Mouse (Mus musculus) neural tube, embryonic 13.5 days (tissue): ENCODE measurements at regions not wholly inside any gene's neighbourhood (a gene's known extent, or its start where the extent isn't known, plus 50 kb on each side); places are given as distances from the start of the nearest gene placed in this dataset.

Experiments
- ATAC-seq: fragments of 200-750 bp; cut with Nextera tagmentation; 2 replicates; pipeline ENCODE4 v1.8.0; 2017; ENCODE audit warnings: low read depth, mild to moderate bottlenecking, moderate TSS enrichment, moderate library complexity
- H3K27ac ChIP-seq: fragments of 300-500 bp; sonication (generic); replicated peaks from 2 replicates; pipeline ENCODE4 v1.5.1; 2015; ENCODE audit warnings: moderate library complexity, mild to moderate bottlenecking, inconsistent platforms
- H3K27me3 ChIP-seq: fragments of 300-500 bp; sonication (generic); 2 replicates; pipeline ENCODE4 v1.6.1; 2015; ENCODE audit warnings: mild to moderate bottlenecking, inconsistent platforms
- H3K36me3 ChIP-seq: fragments of 300-500 bp; sonication (generic); 2 replicates; pipeline ENCODE4 v1.6.1; 2015; ENCODE audit warnings: mild to moderate bottlenecking, inconsistent platforms
- H3K4me1 ChIP-seq: fragments of 300-500 bp; sonication (generic); replicated peaks from 2 replicates; pipeline ENCODE4 v1.6.1; 2015; ENCODE audit warnings: inconsistent platforms
- H3K4me2 ChIP-seq: fragments of 300-500 bp; sonication (generic); 2 replicates; pipeline ENCODE4 v1.6.1; 2015; ENCODE audit warnings: inconsistent platforms, mild to moderate bottlenecking, moderate library complexity
- H3K4me3 ChIP-seq: fragments of 300-500 bp; sonication (generic); 2 replicates; pipeline ENCODE4 v1.5.1; 2015; ENCODE audit warnings: mild to moderate bottlenecking, inconsistent platforms
- H3K9ac ChIP-seq: fragments of 300-500 bp; sonication (generic); 2 replicates; pipeline ENCODE4 v1.6.1; 2015; ENCODE audit warnings: moderate library complexity, mild to moderate bottlenecking, inconsistent platforms
- H3K9me3 ChIP-seq: fragments of 300-500 bp; sonication (generic); 2 replicates; pipeline ENCODE4 v1.6.1; 2016; ENCODE audit warnings: inconsistent platforms
- WGBS: fragments of 180-500 bp; shearing (Covaris S2); methylation state at CpG from one replicate; pipeline ENCODE4 v1.1.7; 2015; 5-methylcytosine and 5-hydroxymethylcytosine counted together

- H3K4me2 ChIP-seq = peak overlapping the region; percentile 85
- 4% methylated on average over 7 of the region's 7 CpGs for WGBS
- H3K9ac ChIP-seq = peak overlapping the region; percentile 97
- H3K27ac ChIP-seq = peak overlapping the region; percentile 99
- peak overlapping the region; percentile 71 for H3K4me3 ChIP-seq
- no peaks in the 10 kb centered on the region for H3K9me3 ChIP-seq
- no peak for ATAC-seq
- H3K27me3 ChIP-seq = no peaks in the 10 kb centered on the region
- H3K36me3 ChIP-seq = no peaks in the 10 kb centered on the region
- peaks cover 61% of the 10 kb centered on the region for H3K4me1 ChIP-seq
These were observed 131.9 kb upstream of the Ubr2 start for GRCm38 (mm10) chr17:47142276-47142675.

DNA sequence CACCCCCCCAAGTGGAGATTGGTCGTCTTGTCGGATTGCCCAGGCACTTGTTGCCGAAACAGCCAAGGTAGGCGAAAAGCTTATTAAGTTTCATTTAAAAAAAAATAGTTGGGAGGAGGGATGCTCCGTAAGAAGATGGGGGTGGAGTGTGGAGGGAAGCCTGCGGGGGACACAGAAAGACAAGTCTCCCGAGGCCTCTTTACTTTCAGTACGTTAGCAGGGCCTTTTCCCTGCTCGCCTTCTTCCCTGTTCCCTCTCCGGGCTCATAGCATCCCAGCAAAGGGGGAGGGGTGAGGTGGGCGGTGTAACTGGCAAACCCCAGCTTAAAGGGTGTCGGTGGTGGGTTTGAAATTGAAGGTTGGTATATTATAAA, 131.5 kb upstream of the Ubr2 start:
- 0% methylated on average over 12 of the region's 12 CpGs for WGBS
- Histone ChIP-seq H3K27ac (peak overlapping the region; percentile 99), H3K9me3 (no peaks in the 10 kb centered on the region), H3K9ac (peak overlapping the region; percentile 97), H3K27me3 (no peaks in the 10 kb centered on the region), H3K4me3 (peak overlapping the region; percentile 71), H3K4me1 (peaks cover 58% of the 10 kb centered on the region), H3K36me3 (no peaks in the 10 kb centered on the region), H3K4me2 (peak overlapping the region; percentile 85)
- ATAC-seq = no peak

DNA sequence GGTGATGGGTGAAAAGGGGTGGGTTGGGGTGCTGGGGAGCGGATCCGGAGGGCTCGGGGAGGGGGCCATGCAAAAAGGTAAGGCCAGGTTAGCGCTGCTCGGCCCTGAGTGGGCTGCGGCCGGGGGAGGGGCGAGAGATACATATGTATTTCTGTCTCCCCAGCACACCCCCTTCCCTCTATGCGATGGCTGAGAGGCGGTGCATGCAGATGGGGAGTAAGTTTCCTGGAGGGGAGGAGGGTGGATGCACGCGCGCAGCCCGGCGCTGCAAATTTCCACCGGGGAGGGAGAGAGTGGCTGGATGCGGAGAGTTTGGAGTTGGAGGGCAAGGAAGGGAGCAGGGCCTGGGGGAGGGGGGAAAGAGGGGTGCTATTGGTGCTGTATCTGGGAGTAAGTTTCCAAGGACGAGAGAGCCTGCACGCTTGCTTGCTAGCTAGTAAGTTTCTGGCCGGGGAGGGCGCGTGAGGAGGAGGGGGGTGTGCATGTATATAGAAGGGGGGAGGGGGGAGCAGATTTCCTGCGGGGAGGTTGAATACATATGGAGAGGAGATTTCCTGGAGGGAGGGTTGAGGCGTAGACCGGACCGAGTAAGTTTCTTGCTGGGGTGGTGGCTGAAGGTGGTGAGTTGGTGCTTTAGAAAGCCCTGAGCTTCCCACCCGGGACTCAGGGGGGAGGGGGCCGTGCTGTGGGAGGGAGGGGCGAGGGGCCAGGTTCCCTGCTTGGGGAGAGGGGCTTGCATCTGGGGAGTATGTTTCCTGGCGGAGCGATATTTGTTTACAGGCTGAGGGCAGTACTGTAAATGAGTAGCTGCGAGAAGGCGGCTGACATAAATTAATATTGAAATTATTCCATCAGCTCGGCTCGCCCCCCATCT, 130.8 kb upstream of the Ubr2 start:
- Histone ChIP-seq H3K9me3 (no peaks in the 10 kb centered on the region), H3K36me3 (no peaks in the 10 kb centered on the region), H3K4me3 (peak overlapping the region; percentile 71), H3K27ac (peak overlapping the region; percentile 99), H3K9ac (peak overlapping the region; percentile 97), H3K4me2 (peak overlapping the region; percentile 85), H3K4me1 (peaks cover 58% of the 10 kb centered on the region), H3K27me3 (no peaks in the 10 kb centered on the region)
- WGBS = under 1% methylated on average over 35 of the region's 35 CpGs
- ATAC-seq = peak; percentile 57

GRCm38 (mm10) chr17:47140241-47140968, 130.0 kb upstream of the Ubr2 start:
- no peaks in the 10 kb centered on the region for H3K27me3 ChIP-seq
- under 1% methylated on average over 36 of the region's 53 CpGs for WGBS
- H3K9ac ChIP-seq = peak overlapping the region; percentile 97
- peak overlapping the region; percentile 71 for H3K4me3 ChIP-seq
- H3K27ac ChIP-seq = peak overlapping the region; percentile 99
- peaks cover 51% of the 10 kb centered on the region for H3K4me1 ChIP-seq
- peak overlapping the region; percentile 85 for H3K4me2 ChIP-seq
- peak; percentile 72 for ATAC-seq
- no peaks in the 10 kb centered on the region for H3K36me3 ChIP-seq
- H3K9me3 ChIP-seq = no peaks in the 10 kb centered on the region

- Histone ChIP-seq H3K9me3 (no peaks in the 10 kb centered on the region), H3K27ac (peak overlapping the region; percentile 99), H3K36me3 (no peaks in the 10 kb centered on the region), H3K4me3 (peak overlapping the region; percentile 71), H3K4me1 (peaks cover 44% of the 10 kb centered on the region), H3K4me2 (peak overlapping the region; percentile 85), H3K9ac (peak overlapping the region; percentile 97), H3K27me3 (no peaks in the 10 kb centered on the region)
- peak; percentile 95 for ATAC-seq
- under 1% methylated on average over 28 of the region's 34 CpGs for WGBS
These were observed 129.4 kb upstream of the Ubr2 start for GRCm38 (mm10) chr17:47139730-47140231.

GRCm38 (mm10) chr17:47139171-47139617, 128.8 kb upstream of the Ubr2 start:
- Histone ChIP-seq H3K27me3 (no peaks in the 10 kb centered on the region), H3K27ac (peak overlapping the region; percentile 99), H3K9me3 (no peaks in the 10 kb centered on the region), H3K4me3 (peak overlapping the region; percentile 71), H3K36me3 (no peaks in the 10 kb centered on the region), H3K4me1 (peaks cover 38% of the 10 kb centered on the region), H3K9ac (peak overlapping the region; percentile 97), H3K4me2 (peak overlapping the region; percentile 85)
- under 1% methylated on average over 27 of the region's 27 CpGs for WGBS
- no peak; the same call in 1 of the 2 replicates for ATAC-seq

- WGBS = 64% methylated on average over 6 of the region's 6 CpGs
- Histone ChIP-seq H3K4me2 (peak overlapping the region; percentile 85; the same call in 1 of the 2 replicates), H3K27ac (peak overlapping the region; percentile 99; the same call in 1 of the 2 replicates), H3K27me3 (no peaks in the 10 kb centered on the region), H3K36me3 (no peaks in the 10 kb centered on the region), H3K4me3 (peak overlapping the region; percentile 71; the same call in 1 of the 2 replicates), H3K9me3 (no peaks in the 10 kb centered on the region), H3K9ac (no peak overlapping the region), H3K4me1 (peaks cover 28% of the 10 kb centered on the region)
- no peak for ATAC-seq
These were observed 127.8 kb upstream of the Ubr2 start for GRCm38 (mm10) chr17:47138174-47138573.

DNA sequence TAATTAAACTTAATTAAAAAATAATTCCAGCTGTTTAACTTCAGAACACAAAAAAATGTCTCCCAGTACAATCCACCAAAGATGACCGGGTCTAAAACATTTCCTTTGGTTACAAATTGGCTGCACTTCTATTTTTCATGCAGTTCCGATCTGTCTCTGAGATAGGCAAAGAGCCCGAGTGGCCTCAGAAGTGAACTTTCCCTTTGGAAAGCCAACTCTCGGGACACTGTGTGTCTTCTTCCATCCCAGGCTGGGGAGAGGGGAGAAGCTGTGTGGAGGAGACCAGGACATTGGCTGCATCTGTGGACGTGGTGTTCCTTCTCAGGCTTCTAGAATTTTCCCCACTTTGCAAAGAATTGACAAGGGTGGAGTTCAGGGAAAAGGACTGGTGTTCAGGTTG, 125.0 kb upstream of the Ubr2 start:
- Histone ChIP-seq H3K4me2 (no peak overlapping the region), H3K4me3 (no peak overlapping the region), H3K36me3 (no peaks in the 10 kb centered on the region), H3K4me1 (peaks cover 10% of the 10 kb centered on the region; the same call in 1 of the 2 replicates), H3K9me3 (no peaks in the 10 kb centered on the region; the same call in 1 of the 2 replicates), H3K9ac (no peak overlapping the region), H3K27ac (no peak overlapping the region), H3K27me3 (no peaks in the 10 kb centered on the region)
- ATAC-seq = no peak
- WGBS = 87% methylated on average over 5 of the region's 5 CpGs

DNA sequence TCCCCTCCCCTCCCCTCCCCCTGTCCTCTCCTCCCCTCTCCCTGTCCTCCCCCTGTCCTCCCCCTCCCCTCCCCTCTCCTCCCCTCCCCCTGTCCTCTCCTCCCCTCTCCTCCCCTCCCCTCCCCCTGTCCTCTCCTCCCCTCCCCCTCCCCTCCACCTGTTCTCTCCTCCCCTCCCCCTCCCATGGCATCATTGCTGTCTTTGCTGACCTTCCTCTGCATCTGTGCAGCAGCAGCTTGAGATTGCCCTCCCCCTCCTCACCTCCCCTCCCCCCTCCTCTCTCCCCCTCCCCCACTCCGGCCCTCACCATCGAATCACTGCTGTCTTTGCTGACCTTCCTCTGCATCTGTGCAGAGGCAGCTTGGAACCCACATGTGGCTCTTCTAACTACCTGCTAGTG, 123.4 kb upstream of the Ubr2 start:
- Histone ChIP-seq H3K9me3 (no peaks in the 10 kb centered on the region; the same call in 1 of the 2 replicates), H3K36me3 (no peaks in the 10 kb centered on the region), H3K4me2 (no peak overlapping the region), H3K27ac (no peak overlapping the region), H3K4me1 (0 out of 2 replicates have a peak, but pooled peaks cover 3% of the 10 kb centered on the region), H3K9ac (no peak overlapping the region), H3K27me3 (no peaks in the 10 kb centered on the region), H3K4me3 (no peak overlapping the region)
- 53% methylated on average over 2 of the region's 2 CpGs for WGBS
- no peak for ATAC-seq

DNA sequence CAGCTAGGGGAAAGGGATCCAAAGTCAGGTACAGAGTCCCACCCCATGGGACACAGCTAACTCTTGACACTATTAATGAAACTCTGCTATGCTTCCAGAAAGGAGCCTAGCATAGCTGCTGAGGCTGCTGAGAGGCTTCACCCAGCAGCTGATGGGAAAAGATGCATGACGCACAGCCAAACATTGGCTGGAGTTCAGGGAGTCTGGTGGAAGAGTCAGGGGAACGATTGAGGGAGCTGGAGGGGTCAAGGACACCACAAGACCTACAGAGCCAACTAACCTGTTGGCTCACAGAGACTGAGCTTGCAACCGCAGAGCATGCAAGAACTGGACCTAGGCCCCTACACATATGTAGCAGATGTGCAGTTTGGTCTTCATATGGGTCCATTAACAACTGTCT, 117.2 kb upstream of the Ubr2 start:
- Histone ChIP-seq H3K4me2 (no peak overlapping the region), H3K4me3 (no peak overlapping the region), H3K9me3 (no peaks in the 10 kb centered on the region; the same call in 1 of the 2 replicates), H3K4me1 (no peaks in the 10 kb centered on the region), H3K27me3 (no peaks in the 10 kb centered on the region), H3K27ac (no peak overlapping the region), H3K9ac (no peak overlapping the region), H3K36me3 (no peaks in the 10 kb centered on the region)
- no peak for ATAC-seq
- 81% methylated on average over 3 of the region's 3 CpGs for WGBS

DNA sequence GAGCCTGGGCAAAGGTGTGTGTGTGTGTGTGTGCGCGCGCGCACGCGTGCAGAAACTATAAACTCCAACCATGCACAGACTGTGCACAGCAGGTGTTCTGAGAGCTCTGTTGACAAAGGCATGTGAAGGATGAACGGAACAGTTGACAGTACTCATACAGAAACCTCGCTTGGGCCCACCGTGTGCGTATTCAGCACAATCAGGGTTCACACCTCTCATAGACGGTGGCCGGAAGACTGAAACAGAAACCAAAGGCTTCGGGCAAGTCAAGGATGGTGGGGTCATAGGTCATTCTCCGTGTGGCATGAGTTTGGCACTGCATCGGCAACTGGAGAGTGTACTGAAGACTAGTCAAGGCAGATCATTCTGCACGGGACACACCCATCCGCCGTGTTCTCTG, 113.2 kb upstream of the Ubr2 start:
- Histone ChIP-seq H3K4me2 (no peak overlapping the region), H3K4me1 (no peaks in the 10 kb centered on the region), H3K9me3 (no peaks in the 10 kb centered on the region), H3K36me3 (no peaks in the 10 kb centered on the region), H3K27me3 (no peaks in the 10 kb centered on the region), H3K4me3 (no peak overlapping the region), H3K9ac (no peak overlapping the region), H3K27ac (no peak overlapping the region)
- WGBS = 92% methylated on average over 18 of the region's 18 CpGs
- no peak for ATAC-seq

GRCm38 (mm10) chr17:47122221-47122620, 111.9 kb upstream of the Ubr2 start:
- no peak overlapping the region for H3K27ac ChIP-seq
- no peak overlapping the region for H3K9ac ChIP-seq
- no peaks in the 10 kb centered on the region for H3K27me3 ChIP-seq
- H3K36me3 ChIP-seq = no peaks in the 10 kb centered on the region
- no peaks in the 10 kb centered on the region for H3K9me3 ChIP-seq
- no peaks in the 10 kb centered on the region for H3K4me1 ChIP-seq
- H3K4me3 ChIP-seq = no peak overlapping the region
- no peak overlapping the region for H3K4me2 ChIP-seq
- no peak for ATAC-seq
- WGBS = 83% methylated on average over 9 of the region's 9 CpGs
